Mouse (Mus musculus): ENCODE measurements around the gene Eva1c. TPM values are rescaled to one million over a fixed set of nuclear protein-coding genes. Genes with fewer than 3 reads are reported as not detected.

Eva1c gene
- total RNA-seq (2012; rRNA removed): not detected in 2 replicates
- total RNA-seq (2014; rRNA removed): not detected in 2 replicates
- not detected in 2 replicates for polyA plus RNA-seq (2012; ENCODE audit: insufficient read length, low read depth)

DNA sequence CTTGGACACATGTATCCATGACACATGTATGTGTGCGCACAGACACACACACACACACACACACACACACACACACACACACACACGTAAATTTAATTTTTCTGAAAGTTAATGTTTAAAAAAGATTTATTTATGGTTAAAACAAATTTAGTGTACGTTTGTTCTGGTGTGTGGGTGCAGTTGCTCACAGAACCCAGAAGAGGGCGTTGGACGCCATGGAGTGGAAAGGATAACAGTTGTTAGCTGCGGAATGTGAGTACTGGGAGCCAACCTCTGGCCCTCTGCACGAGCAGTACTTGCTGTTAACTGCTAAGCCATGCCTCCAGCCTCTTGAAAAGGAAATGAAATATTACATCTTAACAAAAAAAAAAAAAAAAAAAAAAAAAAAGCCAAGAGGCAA is at the start of gene Eva1c:
Gene Eva1c (plus strand): TSS at position 263 of the 400 bp plus-strand sequence.
- in situ Hi-C loops (cut with MboI; ENCODE audit: low pct_ligation_motif_present, low pct_unique_long_range_greater_than_20kb, low sequenced_read_pairs): no loop called here
- TF ChIP-seq SMC3 (IDR thresholded peaks at IDR 0.05; ENCODE audit: low read depth, low read length) (peak; percentile 32), SIN3A (IDR thresholded peaks at IDR 0.05; ENCODE audit: low read length) (no peak), NELFE (IDR thresholded peaks at IDR 0.05; ENCODE audit: low read depth, low read length) (no peak), MAX (IDR thresholded peaks at IDR 0.05; ENCODE audit: low read length) (no peak), ZNF384 (IDR thresholded peaks at IDR 0.05; ENCODE audit: low read depth, low read length) (peak; percentile 43; the same call in 1 of the 2 replicates), POLR2AphosphoS2 (IDR thresholded peaks at IDR 0.05; ENCODE audit: low read depth, low read length) (no peak), ZC3H11A (IDR thresholded peaks at IDR 0.05; ENCODE audit: low read depth, low read length) (no peak), PAX5 (IDR thresholded peaks at IDR 0.05; ENCODE audit: low read length) (no peak), USF1 (IDR thresholded peaks at IDR 0.05; ENCODE audit: low read depth, low read length) (no peak), CTCF (conservative IDR thresholded peaks at IDR 0.05 in 1 of 2, IDR thresholded peaks at IDR 0.05 in 1 of 2; ENCODE audit: low read depth in 2 of 2, low read length in 2 of 2) (peak; percentile 29 to 55; a peak in 3 of 4 replicates), RAD21 (IDR thresholded peaks at IDR 0.05; ENCODE audit: low read depth, low read length) (peak; percentile 30)
- Histone ChIP-seq H3K27ac (ENCODE audit: insufficient read depth, low read depth) (no peak within 1 kb of the TSS), H3K4me3 (replicated peaks in 1 of 3; ENCODE audit: low read depth in 2 of 3, low read length in 2 of 3, poor library complexity in 1 of 3) (no peak within 1 kb of the TSS), H3K36me3 (replicated peaks in 1 of 2; ENCODE audit: control insufficient read depth in 1 of 2, insufficient read depth in 1 of 2, low read length in 1 of 2) (no peaks in the 10 kb centered on the region), H3K9ac (ENCODE audit: insufficient read depth, low read depth) (no peak within 1 kb of the TSS), H3K27me3 (replicated peaks) (peaks cover 8% of the 10 kb centered on the region), H3K4me1 (ENCODE audit: control insufficient read depth in 1 of 2, insufficient read depth in 2 of 2) (no peaks in the 10 kb centered on the region), H3K79me2 (replicated peaks; ENCODE audit: control insufficient read depth, extremely low read depth, insufficient read depth, poor library complexity, severe bottlenecking) (no peaks in the 10 kb centered on the region), H3K9me3 (replicated peaks; ENCODE audit: low read length) (peaks cover 10% of the 10 kb centered on the region), H3K4me2 (ENCODE audit: insufficient read depth, low read depth, poor library complexity, severe bottlenecking) (no peak within 1 kb of the TSS)
- DNase-seq (ENCODE audit: extremely low read depth): no peak
- dilution Hi-C loops (cut with MboI; ENCODE audit: extremely low pct_ligation_motif_present, extremely low pct_unique_long_range_greater_than_20kb, low sequenced_read_pairs): no loop called here

DNA sequence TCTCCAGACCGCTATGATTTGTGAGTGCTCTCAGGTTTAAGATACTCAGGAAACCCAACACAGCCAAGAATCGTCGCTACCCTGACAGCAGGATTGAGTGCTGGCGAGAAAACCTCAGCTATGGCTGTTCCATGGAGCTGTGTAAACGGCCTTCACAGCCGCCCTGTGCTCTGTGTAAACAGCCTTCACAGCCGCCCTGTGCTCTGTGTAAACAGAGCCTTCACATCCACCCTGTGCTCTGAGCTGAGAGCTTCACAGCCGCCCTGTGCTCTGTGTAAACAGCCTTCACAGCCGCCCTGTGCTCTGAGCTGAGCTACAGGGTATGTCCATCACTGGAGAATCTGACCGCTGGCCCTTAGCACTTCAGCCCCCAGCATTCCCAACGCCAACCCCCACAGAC is 46.7 kb upstream of the Eva1c start:
- H3K27ac ChIP-seq (ENCODE audit: insufficient read depth, low read depth): no peak overlapping the region
- H3K4me2 ChIP-seq (ENCODE audit: insufficient read depth, low read depth, poor library complexity, severe bottlenecking): no peak overlapping the region
- H3K79me2 ChIP-seq (replicated peaks; ENCODE audit: control insufficient read depth, extremely low read depth, insufficient read depth, poor library complexity, severe bottlenecking): no peaks in the 10 kb centered on the region
- H3K36me3 ChIP-seq (replicated peaks in 1 of 2; ENCODE audit: control insufficient read depth in 1 of 2, insufficient read depth in 1 of 2, low read length in 1 of 2): peaks cover 90 to 98% of the 10 kb centered on the region in 2 experiments
- TF ChIP-seq ZNF384 (IDR thresholded peaks at IDR 0.05; ENCODE audit: low read depth, low read length) (no peak), SMC3 (IDR thresholded peaks at IDR 0.05; ENCODE audit: low read depth, low read length) (no peak), ETS1 (conservative IDR thresholded peaks at IDR 0.05; ENCODE audit: low read depth, low read length) (no peak), JUND (conservative IDR thresholded peaks at IDR 0.05; ENCODE audit: low read depth, low read length) (no peak), BHLHE40 (IDR thresholded peaks at IDR 0.05; ENCODE audit: low read depth, low read length) (no peak), KAT2A (IDR thresholded peaks at IDR 0.05; ENCODE audit: insufficient replicate concordance, low read length) (no peak), ZMIZ1 (IDR thresholded peaks at IDR 0.05; ENCODE audit: low read depth, low read length) (no peak), NRF1 (IDR thresholded peaks at IDR 0.05; ENCODE audit: low read depth, low read length) (no peak), NELFE (IDR thresholded peaks at IDR 0.05; ENCODE audit: low read depth, low read length) (no peak), PAX5 (IDR thresholded peaks at IDR 0.05; ENCODE audit: low read length) (no peak), TBP (conservative IDR thresholded peaks at IDR 0.05; ENCODE audit: low read depth, low read length) (no peak), GABPA (IDR thresholded peaks at IDR 0.05; ENCODE audit: insufficient replicate concordance, low read depth, low read length) (no peak), CHD2 (IDR thresholded peaks at IDR 0.05; ENCODE audit: low read length) (no peak)
- no peaks in the 10 kb centered on the region for H3K4me1 ChIP-seq (ENCODE audit: control insufficient read depth in 1 of 2, insufficient read depth in 2 of 2)
- DNase-seq (ENCODE audit: extremely low read depth): no peak
- H3K4me3 ChIP-seq (replicated peaks in 1 of 3; ENCODE audit: low read depth in 2 of 3, low read length in 2 of 3, poor library complexity in 1 of 3): no peak overlapping the region
- dilution Hi-C loops (cut with MboI; ENCODE audit: extremely low pct_ligation_motif_present, extremely low pct_unique_long_range_greater_than_20kb, low sequenced_read_pairs): no loop called here
- no peaks in the 10 kb centered on the region for H3K9me3 ChIP-seq (replicated peaks; ENCODE audit: low read length)
- no peaks in the 10 kb centered on the region for H3K27me3 ChIP-seq (replicated peaks)
- in situ Hi-C loops (cut with MboI; ENCODE audit: low pct_ligation_motif_present, low pct_unique_long_range_greater_than_20kb, low sequenced_read_pairs): no loop called here
- no peak overlapping the region for H3K9ac ChIP-seq (ENCODE audit: insufficient read depth, low read depth)
